9 mouse cellular contexts compared by ENCODE assay signal in the genomic region with DNA sequence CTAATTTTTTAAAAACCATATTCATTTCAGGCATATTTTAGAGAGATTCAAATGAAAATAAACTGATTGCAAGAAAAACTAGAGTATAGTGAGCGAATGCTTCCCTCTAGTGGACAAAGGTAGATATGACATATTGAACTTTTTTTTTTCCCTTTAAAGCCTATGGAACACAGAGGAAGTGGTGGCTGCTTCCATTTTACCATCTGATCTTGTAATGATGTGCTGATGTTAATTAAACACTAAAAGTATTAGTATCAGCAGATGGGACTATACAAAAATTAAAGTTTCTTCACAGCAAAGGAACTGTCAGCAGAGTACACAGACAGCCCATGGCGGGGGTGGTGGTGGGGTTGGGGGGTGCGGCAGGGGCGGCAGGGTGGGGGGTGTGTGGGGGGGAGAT. TPM values are rescaled to one million over a fixed set of nuclear protein-coding genes. Genes with fewer than 3 reads are reported as not detected.
DNase-seq lines count a peak whose midpoint lies in the region; ATAC-seq lines count a peak whose summit lies in the region.
"Had no signal": no experiment of that assay in that cellular context is flagged by ENCODE, and none has a peak within 500 bp of the region (broad histone marks: within the 10 kb centered on the region; RNA-seq: fewer than 3 reads in every experiment).

No protein-coding gene starts in this region.

- no peak overlapping the region for H3K27ac ChIP-seq in forebrain, embryonic 15.5 days (replicated peaks)

- H3K4me1 ChIP-seq in forebrain, embryonic 15.5 days: no peaks in the 10 kb centered on the region

- no peak overlapping the region for H3K9ac ChIP-seq in forebrain, embryonic 15.5 days (replicated peaks)

- H3K27me3 ChIP-seq in forebrain, embryonic 15.5 days: no peaks in the 10 kb centered on the region

- peak; percentile 65 for ATAC-seq in forebrain, embryonic 15.5 days (replicated peaks)

- DNase-seq in layer of hippocampus, adult 9-10 months (ENCODE audit: low spot score): peak; percentile 16
- DNase-seq in layer of hippocampus, adult 18-20 months (ENCODE audit: low spot score in 2 of 2): no peak
- DNase-seq in Muller cell, postnatal 12 days (ENCODE audit: inconsistent ontology term): peak; percentile 39
- DNase-seq in naive thymus-derived CD4-positive, alpha-beta T cell, adult 2 months (ENCODE audit: low read depth): peak; percentile 45
- no peak for DNase-seq in layer of hippocampus, adult 8-10 months (ENCODE audit: low spot score in 2 of 2)
- no peak for DNase-seq in T-cell, adult 2 months (ENCODE audit: low spot score)
- DNase-seq in thymus, adult 18-20 months: no peak
- DNase-seq: cerebellum, adult 11 months had no signal

- WGBS in forebrain, embryonic 15.5 days: 67% methylated on average over 4 of the region's 4 CpGs

- no peaks in the 10 kb centered on the region for H3K36me3 ChIP-seq in forebrain, embryonic 15.5 days

- no peak overlapping the region for H3K4me2 ChIP-seq in forebrain, embryonic 15.5 days (replicated peaks)

- H3K9me3 ChIP-seq in forebrain, embryonic 15.5 days: no peaks in the 10 kb centered on the region

- no peak overlapping the region for H3K4me3 ChIP-seq in forebrain, embryonic 15.5 days

RNA-seq across cellular contexts. Expression of a gene that starts 48.3 kb away (rescaled TPM):
- total RNA-seq in layer of hippocampus, adult 18-20 months (2021): 1 to 10 TPM; 1.9 to 2.3 TPM
- polyA plus RNA-seq in forebrain, embryonic 15.5 days (2015; fragmentation: Nextera tagmentation; extraction: Ambion mirVana): 0.13 and 0.29 TPM in 2 replicates
- total RNA-seq in layer of hippocampus, adult 8-10 months (2022): 1 to 10 TPM; 1.5 to 2.9 (median 1.7) TPM

Comparison
In these comparisons a context has a peak if more than half of its experiments do, and no peak if none do; other contexts are left out.
1. DNase-seq: peak in layer of hippocampus, adult 9-10 months (single experiment), Muller cell, postnatal 12 days (single experiment) and naive thymus-derived CD4-positive, alpha-beta T cell, adult 2 months (single experiment); none in layer of hippocampus, adult 18-20 months (0 of 2), layer of hippocampus, adult 8-10 months (0 of 2), T-cell, adult 2 months (single experiment) and thymus, adult 18-20 months (0 of 2).